Mouse (Mus musculus) skeletal muscle tissue, adult 2 months (tissue): ENCODE results near the gene Fscn2.
"Not testable (repeated sequence)": the region's sequence is repeated elsewhere in the genome, so short reads cannot be mapped to it uniquely, and the experiment has no call there.

Source experiments
- DNase-seq: peaks from one replicate; pipeline ENCODE4 v3.0.0-alpha.2; 2012; ENCODE audit warnings: low read depth, low spot score

Gene Fscn2

GRCm38 (mm10) chr11:120345067-120345681 lies 16.2 kb upstream of the Fscn2 start:
- DNase-seq: peak; percentile 61

GRCm38 (mm10) chr11:120346383-120347034 lies 14.8 kb upstream of the Fscn2 start:
- DNase-seq: not testable (repeated sequence)

GRCm38 (mm10) chr11:120347301-120347700 lies 14.0 kb upstream of the Fscn2 start:
- DNase-seq: no peak

DNA sequence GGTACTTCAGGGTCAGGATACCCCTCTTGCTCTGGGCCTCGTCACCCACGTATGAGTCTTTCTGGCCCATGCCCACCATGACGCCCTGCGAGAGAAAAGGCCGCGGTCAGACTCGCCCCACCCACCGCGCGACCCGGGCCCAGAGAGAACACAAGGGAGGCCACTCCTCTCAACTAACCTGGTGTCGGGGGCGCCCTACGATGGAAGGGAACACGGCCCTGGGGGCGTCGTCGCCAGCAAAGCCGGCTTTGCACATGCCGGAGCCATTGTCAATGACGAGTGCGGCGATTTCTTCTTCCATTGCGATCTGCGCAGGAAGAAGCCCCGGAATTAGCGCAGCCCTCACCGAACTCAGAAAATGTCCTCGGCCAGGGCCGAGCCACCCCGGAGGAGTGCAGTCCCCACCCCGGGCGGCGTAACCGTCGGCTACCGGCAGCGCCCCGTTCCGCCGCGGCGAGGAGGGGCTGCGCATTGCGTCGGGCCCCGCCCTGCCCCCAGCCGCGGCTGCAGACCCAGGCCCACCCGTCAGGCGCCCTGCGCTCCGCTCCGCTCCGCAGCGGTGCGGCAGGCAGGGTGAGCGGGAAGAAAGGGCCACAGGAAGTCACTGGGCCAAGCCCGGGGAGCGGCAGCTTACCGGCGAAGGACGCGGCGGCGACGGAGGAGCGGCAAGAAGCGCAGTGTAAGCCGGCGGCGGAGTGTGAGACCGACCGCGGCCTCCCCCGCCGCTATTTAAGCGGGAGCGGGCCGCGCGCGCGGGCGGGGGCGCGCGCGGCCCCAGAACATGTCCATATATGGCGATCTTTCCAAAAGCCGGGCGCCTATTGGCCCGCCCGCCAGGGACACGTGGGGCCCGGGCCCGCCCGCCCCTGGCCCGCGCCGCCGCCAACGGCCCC lies 13.3 kb upstream of the Fscn2 start, which contains the start of gene Actg1:
TSS of gene Actg1 (minus strand) at position 752 of the 893 bp plus-strand sequence.
- peak; percentile 93 for DNase-seq

DNA sequence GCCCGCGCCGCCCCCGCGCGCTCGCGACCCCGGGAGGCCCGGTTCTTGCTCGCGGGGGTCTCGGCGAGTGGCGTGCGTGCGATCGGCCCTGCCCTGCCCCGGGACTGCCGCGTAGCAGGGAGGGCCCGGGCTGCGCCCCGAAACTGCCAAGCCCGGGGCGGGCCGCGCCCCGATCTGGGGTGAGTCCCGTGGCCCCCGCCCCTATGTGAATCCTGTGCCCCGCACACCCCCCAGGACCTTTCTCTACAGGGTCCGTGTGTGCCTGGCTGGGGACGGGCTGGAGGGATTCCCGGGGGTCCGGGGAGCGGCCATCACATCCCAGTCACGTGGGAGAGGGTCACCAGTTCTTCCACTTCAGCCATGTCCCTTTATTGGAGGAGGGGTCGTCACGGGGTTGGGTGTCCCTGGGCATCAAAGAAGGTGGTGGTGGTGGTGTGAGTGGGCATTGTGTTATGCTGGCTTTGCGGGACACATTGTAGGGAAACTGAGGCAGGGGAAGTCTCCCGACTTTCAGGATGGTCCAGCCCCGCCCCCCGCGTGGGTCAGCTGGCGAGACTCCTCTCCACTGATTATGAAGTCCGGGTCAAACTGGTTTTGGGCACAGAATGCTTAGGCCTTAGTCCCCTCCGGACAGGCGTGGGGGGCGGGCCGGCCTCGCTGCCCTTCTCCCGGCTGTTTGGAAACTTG lies 12.5 kb upstream of the Fscn2 start:
- DNase-seq: peak; percentile 69

DNA sequence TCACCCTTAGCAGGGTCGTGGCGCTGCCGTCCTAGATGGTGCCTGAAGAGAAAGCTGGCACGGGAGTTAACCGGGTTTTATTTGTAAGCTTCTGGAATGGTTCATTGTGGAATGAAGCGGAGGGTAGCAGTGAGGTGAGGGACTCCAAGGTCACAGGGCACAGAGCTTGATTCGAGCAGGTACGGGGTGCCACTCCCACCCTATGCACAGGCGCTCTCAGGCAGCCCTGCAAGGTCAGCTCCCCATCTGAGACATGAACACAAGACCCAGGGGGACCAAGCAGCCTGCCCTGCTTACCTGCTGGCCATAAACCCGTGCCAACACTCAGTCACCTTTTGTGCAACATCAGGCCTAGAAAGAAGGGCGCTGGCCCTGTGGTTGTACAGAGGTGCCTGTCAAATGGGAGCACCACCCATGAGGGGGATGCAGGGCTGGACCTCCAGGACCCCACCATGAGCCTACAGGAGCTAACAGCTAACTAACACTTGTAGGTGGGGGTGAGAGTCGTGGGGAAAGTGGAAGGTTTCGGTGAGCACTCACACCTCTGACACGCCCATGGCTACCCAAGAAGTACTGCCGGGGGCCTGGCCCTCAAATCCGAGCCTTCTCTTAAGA lies 11.9 kb upstream of the Fscn2 start:
- peak; percentile 73 for DNase-seq

DNA sequence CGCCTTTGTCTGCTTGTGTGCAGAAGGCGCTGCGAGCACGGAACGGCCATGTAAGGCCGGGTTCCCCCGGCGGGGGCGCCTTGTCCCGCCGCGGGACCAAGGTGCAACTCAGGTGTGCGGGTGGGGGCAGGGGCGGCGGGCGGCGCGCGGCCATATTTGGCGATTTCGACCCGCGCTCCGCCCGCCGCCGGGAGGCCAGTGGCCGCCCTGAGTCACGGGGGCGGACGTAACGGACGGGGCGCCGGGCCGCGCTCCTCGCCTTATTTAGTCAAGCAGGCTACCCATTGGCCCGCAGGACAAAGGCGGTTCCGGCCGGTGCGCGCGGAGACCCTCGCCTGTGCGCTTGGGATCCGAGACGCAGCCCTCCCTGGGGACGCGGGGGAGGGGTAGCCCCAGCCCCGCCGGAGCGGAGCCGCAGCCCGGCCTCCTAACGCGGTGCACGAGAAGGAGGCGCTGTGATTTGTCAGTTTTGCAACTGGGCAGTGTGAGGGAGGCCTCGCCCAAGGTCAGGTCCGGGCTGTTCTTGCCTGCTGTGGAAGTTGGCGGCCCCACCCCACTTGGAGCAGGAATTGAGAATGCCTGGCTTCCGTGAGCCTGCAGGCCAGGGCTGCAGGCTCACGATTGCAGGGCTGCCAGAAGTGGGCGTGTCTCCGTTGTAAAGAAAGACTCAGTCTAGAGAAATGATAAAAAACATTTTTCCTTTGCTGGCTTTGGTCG lies 11.2 kb upstream of the Fscn2 start:
- DNase-seq: peak; percentile 97

GRCm38 (mm10) chr11:120350711-120351110 lies 10.6 kb upstream of the Fscn2 start:
- peak; percentile 55 for DNase-seq

- DNase-seq: no peak
Measured at GRCm38 (mm10) chr11:120351250-120352092, 9.9 kb upstream of the Fscn2 start.

DNA sequence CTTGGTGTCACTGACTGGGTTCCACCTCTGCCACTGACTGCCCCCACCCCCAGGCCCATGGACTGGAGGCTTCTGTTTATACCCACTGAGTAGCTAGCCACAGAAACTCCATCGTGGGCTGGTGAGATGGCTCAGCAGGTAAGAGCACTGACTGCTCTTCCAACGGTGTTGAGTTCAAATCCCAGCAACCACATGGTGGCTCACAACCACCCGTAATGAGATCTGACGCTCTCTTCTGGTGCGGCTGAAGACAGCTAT lies 9.3 kb upstream of the Fscn2 start:
- not testable (repeated sequence) for DNase-seq

- peak; percentile 58 for DNase-seq
Measured at GRCm38 (mm10) chr11:120352571-120353290, 8.6 kb upstream of the Fscn2 start.

GRCm38 (mm10) chr11:120353500-120354303 lies 7.6 kb upstream of the Fscn2 start:
- DNase-seq: peak; percentile 90

DNA sequence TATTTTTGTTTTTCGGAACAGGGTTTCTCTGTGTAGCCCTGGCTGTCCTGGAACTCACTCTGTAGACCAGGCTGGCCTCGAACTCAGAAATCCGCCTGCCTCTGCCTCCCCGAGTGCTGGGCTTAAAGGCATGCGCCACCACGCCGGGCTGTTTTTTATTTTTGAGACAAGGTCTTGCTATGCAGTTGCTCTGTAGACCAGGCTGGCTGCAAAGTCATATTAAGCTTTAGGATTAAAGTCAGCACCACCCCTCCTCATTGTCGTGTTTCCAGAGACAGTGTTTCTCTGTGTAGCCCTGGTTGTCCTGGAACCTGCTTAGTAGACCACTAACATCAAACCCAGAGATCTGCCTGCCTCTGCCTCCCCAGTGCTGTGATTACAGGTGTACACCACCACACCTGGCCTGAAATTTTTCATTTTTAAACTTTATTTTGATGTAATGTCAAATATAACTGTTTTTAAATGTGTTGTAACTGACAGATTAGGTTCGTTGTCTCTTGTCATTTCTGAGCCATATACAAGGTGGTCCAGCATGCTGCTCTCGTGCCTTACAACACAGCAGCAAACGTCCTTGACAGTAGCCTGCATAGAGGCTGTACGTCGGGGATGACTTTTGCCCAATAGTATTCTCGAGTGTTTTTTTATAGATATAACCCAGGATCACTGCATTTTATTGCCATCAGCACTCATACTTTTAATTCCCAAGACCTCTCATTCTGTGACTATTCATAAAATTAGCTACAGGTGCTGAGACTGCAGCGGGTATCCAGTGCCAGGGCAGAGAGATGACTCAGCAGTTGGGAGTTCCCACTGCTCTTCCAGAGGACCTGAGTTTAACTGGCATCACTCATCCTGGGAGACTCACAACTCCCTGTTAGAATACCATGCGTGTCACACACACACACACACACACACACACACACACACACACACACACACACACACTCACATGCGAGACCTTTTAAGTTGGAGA lies 6.7 kb upstream of the Fscn2 start:
- no peak for DNase-seq

GRCm38 (mm10) chr11:120355277-120356039 lies 5.9 kb upstream of the Fscn2 start:
- no peak for DNase-seq

DNA sequence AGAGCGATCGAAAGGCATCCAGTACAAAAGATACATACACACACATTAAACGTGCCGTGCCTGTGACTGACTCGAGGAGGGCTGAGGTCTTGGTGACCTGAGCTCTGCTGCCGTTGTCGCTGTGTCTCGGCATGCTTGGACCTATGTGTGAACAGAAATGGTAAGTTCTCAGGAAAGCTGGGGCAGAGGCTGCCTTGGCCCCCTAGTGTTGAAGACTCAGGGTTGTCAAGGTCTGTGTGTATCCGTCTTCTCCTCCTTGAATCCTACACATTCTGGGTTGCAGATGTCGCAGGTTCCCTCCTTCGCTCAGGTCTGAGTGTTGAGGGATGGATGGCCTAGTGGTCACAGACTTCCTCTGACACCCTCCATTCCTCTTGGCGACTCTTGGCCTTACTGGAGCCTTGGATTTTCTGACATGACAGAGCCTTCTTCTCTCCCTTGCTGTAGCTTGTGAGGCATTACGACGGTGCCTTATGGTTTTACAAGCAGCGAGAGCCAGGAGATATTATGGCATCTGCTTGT lies 5.0 kb upstream of the Fscn2 start:
- DNase-seq: no peak

GRCm38 (mm10) chr11:120356900-120357299 lies 4.4 kb upstream of the Fscn2 start:
- no peak for DNase-seq
